ENCODE assay signal across 24 mouse cellular contexts in genomic region chr6:106408014-106408413, GRCm38 (mm10).
DNase-seq lines count a peak whose midpoint lies in the region; ATAC-seq and TF ChIP-seq lines count a peak whose summit lies in the region.
"Had no signal": no experiment of that assay in that cellular context is flagged by ENCODE, and none has a peak within 500 bp of the region (broad histone marks: within the 10 kb centered on the region; RNA-seq: fewer than 3 reads in every experiment).

No protein-coding gene starts in this region.

- no peak for TF ChIP-seq EP300 in CH12.LX (IDR thresholded peaks at IDR 0.05; ENCODE audit: low read length)

- no peak overlapping the region for H3K4me3 ChIP-seq in heart, embryonic 11.5 days (ENCODE audit: low read depth, low read length)
- no peak overlapping the region for H3K4me3 ChIP-seq in CH12.LX (replicated peaks in 1 of 3; ENCODE audit: low read depth in 2 of 3, low read length in 2 of 3, poor library complexity in 1 of 3)
- no peak overlapping the region for H3K4me3 ChIP-seq in bone marrow macrophage, adult 2 months (ENCODE audit: insufficient read depth, low read length)
- no peak overlapping the region for H3K4me3 ChIP-seq in cerebellum, adult 2 months (replicated peaks; ENCODE audit: insufficient read depth, low read depth, low read length)
- H3K4me3 ChIP-seq: embryonic facial prominence, embryonic 10.5 days; embryonic facial prominence, embryonic 12.5 days; erythroblast, embryonic 14.5 days; forebrain, embryonic 10.5 days; forebrain, embryonic 12.5 days had no signal

- H3K27me3 ChIP-seq in heart, embryonic 11.5 days (ENCODE audit: control insufficient read depth, insufficient read depth, low read length), result no peaks in the 10 kb centered on the region
- H3K27me3 ChIP-seq in CH12.LX (replicated peaks), result no peaks in the 10 kb centered on the region
- H3K27me3 ChIP-seq in cerebellum, adult 2 months (ENCODE audit: control insufficient read depth, insufficient read depth, low read length), result no peaks in the 10 kb centered on the region
- H3K27me3 ChIP-seq: embryonic facial prominence, embryonic 12.5 days; forebrain, embryonic 12.5 days; Patski had no signal

- H3K36me3 ChIP-seq in heart, embryonic 11.5 days (ENCODE audit: control insufficient read depth, insufficient read depth, low read length), result no peaks in the 10 kb centered on the region
- H3K36me3 ChIP-seq in CH12.LX (replicated peaks in 1 of 2; ENCODE audit: control insufficient read depth in 1 of 2, insufficient read depth in 1 of 2, low read length in 1 of 2), result no peaks in the 10 kb centered on the region
- H3K36me3 ChIP-seq: embryonic facial prominence, embryonic 10.5 days; embryonic facial prominence, embryonic 12.5 days; forebrain, embryonic 10.5 days; forebrain, embryonic 12.5 days; G1E had no signal

- no peak for ATAC-seq in heart, embryonic 11.5 days (replicated peaks; ENCODE audit: insufficient number of reproducible peaks, low FRiP score, low TSS enrichment)
- ATAC-seq in erythroblast, adult 5-6 weeks (replicated peaks; ENCODE audit: low FRiP score, poor library complexity, severe bottlenecking), result no peak
- ATAC-seq: activated CD4-positive, CD25-positive, alpha-beta regulatory T cell, adult 4 months; forebrain, embryonic 14.5 days; forebrain, embryonic 16.5 days had no signal

- in situ Hi-C loops in CH12.LX (cut with MboI; ENCODE audit: low pct_ligation_motif_present, low pct_unique_long_range_greater_than_20kb, low sequenced_read_pairs), result no loop called here

- H3K4me2 ChIP-seq in heart, embryonic 11.5 days, result no peak overlapping the region
- peak overlapping the region; percentile 31; the same call in 1 of the 2 replicates for H3K4me2 ChIP-seq in CH12.LX (ENCODE audit: insufficient read depth, low read depth, poor library complexity, severe bottlenecking)
- H3K4me2 ChIP-seq: embryonic facial prominence, embryonic 12.5 days; forebrain, embryonic 12.5 days had no signal

- H3K27ac ChIP-seq in heart, embryonic 11.5 days (ENCODE audit: low read depth, low read length), result no peak overlapping the region
- no peak overlapping the region for H3K27ac ChIP-seq in CH12.LX (ENCODE audit: insufficient read depth, low read depth)
- H3K27ac ChIP-seq in bone marrow macrophage, adult 2 months (ENCODE audit: insufficient read depth, low read depth, low read length), result peak overlapping the region; percentile 60
- H3K27ac ChIP-seq in cerebellum, adult 2 months (ENCODE audit: insufficient read depth, low read length), result no peak overlapping the region
- H3K27ac ChIP-seq: embryonic facial prominence, embryonic 10.5 days; embryonic facial prominence, embryonic 12.5 days; forebrain, embryonic 10.5 days; forebrain, embryonic 12.5 days had no signal

- dilution Hi-C loops in CH12.LX (cut with MboI; ENCODE audit: extremely low pct_ligation_motif_present, extremely low pct_unique_long_range_greater_than_20kb, low sequenced_read_pairs), result no loop called here

- TF ChIP-seq RAD21 in CH12.LX (IDR thresholded peaks at IDR 0.05; ENCODE audit: low read depth, low read length), result no peak; the same call in 1 of the 2 replicates

- WGBS in heart, embryonic 11.5 days (ENCODE audit: insufficient replicate concordance), result 79% methylated on average over 3 of the region's 3 CpGs
- 82% methylated on average over 3 of the region's 3 CpGs for WGBS in cerebellum, adult 2 months

- no peaks in the 10 kb centered on the region for H3K79me2 ChIP-seq in CH12.LX (replicated peaks; ENCODE audit: control insufficient read depth, extremely low read depth, insufficient read depth, poor library complexity, severe bottlenecking)

- TF ChIP-seq POLR2A in CH12.LX (IDR thresholded peaks at IDR 0.05; ENCODE audit: low read depth, low read length), result no peak
- TF ChIP-seq POLR2A in bone marrow macrophage, adult 2 months (IDR thresholded peaks at IDR 0.05; ENCODE audit: borderline replicate concordance, low read depth, low read length), result no peak
- no peak for TF ChIP-seq POLR2A in cerebellum, adult 2 months (IDR thresholded peaks at IDR 0.05; ENCODE audit: borderline replicate concordance, insufficient read depth, low read length)

- H3K9me3 ChIP-seq in heart, embryonic 11.5 days (replicated peaks; ENCODE audit: control insufficient read depth, low read length), result no peaks in the 10 kb centered on the region
- H3K9me3 ChIP-seq in CH12.LX (replicated peaks; ENCODE audit: low read length), result no peaks in the 10 kb centered on the region
- H3K9me3 ChIP-seq: embryonic facial prominence, embryonic 10.5 days; embryonic facial prominence, embryonic 12.5 days; forebrain, embryonic 10.5 days; forebrain, embryonic 12.5 days; G1E had no signal

- peak; percentile 84 for DNase-seq in heart, adult 11 months
- DNase-seq in CH12.LX (ENCODE audit: extremely low read depth), result peak; percentile 50
- no peak for DNase-seq in cerebellum, adult 2 months
- DNase-seq: adrenal gland, adult 8-10 months; adrenal gland, postnatal 14 days; adrenal gland, postnatal 36 days; cerebellum, adult 11 months; cerebellum, adult 18-20 months; cerebellum, adult 9-10 months; cerebellum, postnatal 10 days; cerebellum, postnatal 25 days had no signal

- no peak overlapping the region for H3K9ac ChIP-seq in heart, embryonic 11.5 days (ENCODE audit: low read depth, low read length)
- no peak overlapping the region for H3K9ac ChIP-seq in CH12.LX (ENCODE audit: insufficient read depth, low read depth)
- H3K9ac ChIP-seq: embryonic facial prominence, embryonic 12.5 days; forebrain, embryonic 12.5 days had no signal

- no peak for TF ChIP-seq CTCF in CH12.LX (conservative IDR thresholded peaks at IDR 0.05 in 1 of 2, IDR thresholded peaks at IDR 0.05 in 1 of 2; ENCODE audit: low read depth in 2 of 2, low read length in 2 of 2)
- no peak for TF ChIP-seq CTCF in bone marrow macrophage, adult 2 months (IDR thresholded peaks at IDR 0.05; ENCODE audit: low read depth, low read length)
- TF ChIP-seq CTCF in cerebellum, adult 2 months (IDR thresholded peaks at IDR 0.05; ENCODE audit: borderline replicate concordance, insufficient read depth, low read depth, low read length), result no peak

- H3K4me1 ChIP-seq in heart, embryonic 11.5 days (ENCODE audit: control insufficient read depth, insufficient read depth, low read length), result no peaks in the 10 kb centered on the region
- peaks cover 0 to 20% of the 10 kb centered on the region in 2 experiments; a peak in 2 of 4 replicates for H3K4me1 ChIP-seq in CH12.LX (ENCODE audit: control insufficient read depth in 1 of 2, insufficient read depth in 2 of 2)
- H3K4me1 ChIP-seq in bone marrow macrophage, adult 2 months (ENCODE audit: control insufficient read depth, insufficient read depth, low read length), result peaks cover 6% of the 10 kb centered on the region; the same call in 1 of the 2 replicates
- H3K4me1 ChIP-seq in cerebellum, adult 2 months (ENCODE audit: control insufficient read depth, insufficient read depth, low read length), result no peaks in the 10 kb centered on the region
- H3K4me1 ChIP-seq: embryonic facial prominence, embryonic 10.5 days; embryonic facial prominence, embryonic 12.5 days; forebrain, embryonic 10.5 days; forebrain, embryonic 12.5 days had no signal

TF ChIP-seq in CH12.LX, 34 proteins besides CTCF, POLR2A, EP300 and RAD21:
- TF ChIP-seq USF2 (conservative IDR thresholded peaks at IDR 0.05; ENCODE audit: low read depth, low read length), result peak; percentile 42
- TF ChIP-seq USF1 (IDR thresholded peaks at IDR 0.05; ENCODE audit: low read depth, low read length), result peak; percentile 37
- peak; percentile 61; the same call in 1 of the 2 replicates for TF ChIP-seq MAX (IDR thresholded peaks at IDR 0.05; ENCODE audit: low read length)
- TF ChIP-seq ELF1 (IDR thresholded peaks at IDR 0.05; ENCODE audit: low read depth, low read length), result no peak
- no peak for TF ChIP-seq NELFE (IDR thresholded peaks at IDR 0.05; ENCODE audit: low read depth, low read length)
- no peak for TF ChIP-seq TBP (conservative IDR thresholded peaks at IDR 0.05; ENCODE audit: low read depth, low read length)
- TF ChIP-seq MAZ (IDR thresholded peaks at IDR 0.05; ENCODE audit: low read depth, low read length), result no peak
TF ChIP-seq in CH12.LX: peak in this region for 3.

Comparison
In these comparisons a context has a peak if more than half of its experiments do, and no peak if none do; other contexts are left out.
1. DNase-seq: peak in heart, adult 11 months (single experiment) and CH12.LX (single experiment); none in cerebellum, adult 2 months (0 of 2).